Mouse (Mus musculus): ENCODE measurements around the gene Ebpl.

Ebpl gene

GRCm38 (mm10) chr14:61360131-61360980 is at the start of gene Ebpl:
Gene Ebpl (minus strand): TSS chr14:61360439.
- peak; percentile 89 for DNase-seq

GRCm38 (mm10) chr14:61410020-61410419 is 49.8 kb upstream of the Ebpl start:
- no peak for DNase-seq

- DNase-seq: no peak
These were observed 46.8 kb upstream of the Ebpl start for GRCm38 (mm10) chr14:61407055-61407454.

- DNase-seq: no peak
These were observed 45.5 kb upstream of the Ebpl start for GRCm38 (mm10) chr14:61405761-61406160.

- DNase-seq: no peak
These were observed 44.7 kb upstream of the Ebpl start for GRCm38 (mm10) chr14:61404941-61405340.

- no peak for DNase-seq
These were observed 34.5 kb upstream of the Ebpl start for GRCm38 (mm10) chr14:61394745-61395144.

- no peak for DNase-seq
These were observed 30.3 kb upstream of the Ebpl start for GRCm38 (mm10) chr14:61390586-61390985.

- DNase-seq: no peak
These were observed 7.1 kb upstream of the Ebpl start for GRCm38 (mm10) chr14:61367290-61367689.

- DNase-seq: no peak
These were observed 4.4 kb upstream of the Ebpl start for GRCm38 (mm10) chr14:61364656-61365055.

GRCm38 (mm10) chr14:61363734-61364133 is 3.5 kb upstream of the Ebpl start:
- no peak for DNase-seq

GRCm38 (mm10) chr14:61362268-61362667 is 2.0 kb upstream of the Ebpl start:
- no peak for DNase-seq

- no peak for DNase-seq
These were observed 807 bp upstream of the Ebpl start for GRCm38 (mm10) chr14:61360981-61361511.

GRCm38 (mm10) chr14:61354251-61355235 is 5.7 kb downstream of the Ebpl start:
- no peak for DNase-seq

GRCm38 (mm10) chr14:61350808-61351207 is 9.4 kb downstream of the Ebpl start:
- no peak for DNase-seq

GRCm38 (mm10) chr14:61349876-61350275 is 10.4 kb downstream of the Ebpl start:
- no peak for DNase-seq

- DNase-seq: no peak
These were observed 13.2 kb downstream of the Ebpl start for GRCm38 (mm10) chr14:61346827-61347698.

- no peak for DNase-seq
These were observed 15.6 kb downstream of the Ebpl start for GRCm38 (mm10) chr14:61344590-61344989.

- DNase-seq: no peak
These were observed 20.9 kb downstream of the Ebpl start for GRCm38 (mm10) chr14:61339381-61339780.

- peak; percentile 60 to 72 for DNase-seq
These were observed 29.2 kb downstream of the Ebpl start for GRCm38 (mm10) chr14:61330996-61331561.

GRCm38 (mm10) chr14:61330591-61330990 is 29.6 kb downstream of the Ebpl start:
- DNase-seq: no peak

GRCm38 (mm10) chr14:61327618-61328450 is 32.4 kb downstream of the Ebpl start:
- DNase-seq: peak; percentile 67 to 80
